Mouse (Mus musculus) thymus, postnatal 25 days (tissue): ENCODE data around the gene Prr3.
"Not testable (repeated sequence)": the region's sequence is repeated elsewhere in the genome, so short reads cannot be mapped to it uniquely, and the experiment has no call there.

Source experiments
- DNase-seq: peaks from one replicate; pipeline ENCODE4 v3.0.0; 2022

Prr3 gene

DNA sequence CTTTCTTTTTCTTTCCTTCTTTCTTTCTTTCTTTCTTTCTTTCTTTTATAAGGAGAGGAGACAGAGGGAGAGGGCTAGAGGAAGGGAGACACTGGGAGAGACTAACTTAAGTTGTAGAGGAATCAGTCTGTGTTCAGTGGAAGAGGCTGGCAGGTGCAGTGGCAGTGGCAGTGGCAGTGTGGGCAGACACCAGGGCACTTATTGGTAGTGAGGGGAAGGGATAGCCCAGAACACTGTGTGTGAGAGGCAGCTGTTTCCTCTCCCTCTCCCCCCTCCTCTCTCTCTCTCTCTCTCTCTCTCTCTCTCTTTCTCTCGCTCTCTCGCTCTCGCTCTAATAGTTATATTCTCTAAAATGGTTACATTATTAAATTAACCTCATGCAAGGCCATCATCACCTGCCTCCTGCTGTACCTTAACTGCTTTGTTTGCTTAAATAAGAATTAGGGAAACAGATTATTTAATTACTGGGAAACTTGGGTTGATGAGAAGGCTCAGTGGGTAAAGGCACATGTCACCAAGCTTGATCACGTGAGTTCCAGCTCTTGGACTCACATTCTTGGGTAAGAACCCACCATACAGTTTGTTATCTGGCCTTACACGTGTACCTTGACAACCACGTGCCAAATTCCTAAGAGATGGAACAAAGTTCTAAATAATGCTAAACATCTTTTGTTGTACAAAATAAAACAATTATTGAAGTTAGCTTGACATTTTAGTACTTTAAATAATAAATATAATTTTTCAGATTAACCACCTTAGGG is 18.7 kb upstream of the Prr3 start:
- peak; percentile 41 for DNase-seq

DNA sequence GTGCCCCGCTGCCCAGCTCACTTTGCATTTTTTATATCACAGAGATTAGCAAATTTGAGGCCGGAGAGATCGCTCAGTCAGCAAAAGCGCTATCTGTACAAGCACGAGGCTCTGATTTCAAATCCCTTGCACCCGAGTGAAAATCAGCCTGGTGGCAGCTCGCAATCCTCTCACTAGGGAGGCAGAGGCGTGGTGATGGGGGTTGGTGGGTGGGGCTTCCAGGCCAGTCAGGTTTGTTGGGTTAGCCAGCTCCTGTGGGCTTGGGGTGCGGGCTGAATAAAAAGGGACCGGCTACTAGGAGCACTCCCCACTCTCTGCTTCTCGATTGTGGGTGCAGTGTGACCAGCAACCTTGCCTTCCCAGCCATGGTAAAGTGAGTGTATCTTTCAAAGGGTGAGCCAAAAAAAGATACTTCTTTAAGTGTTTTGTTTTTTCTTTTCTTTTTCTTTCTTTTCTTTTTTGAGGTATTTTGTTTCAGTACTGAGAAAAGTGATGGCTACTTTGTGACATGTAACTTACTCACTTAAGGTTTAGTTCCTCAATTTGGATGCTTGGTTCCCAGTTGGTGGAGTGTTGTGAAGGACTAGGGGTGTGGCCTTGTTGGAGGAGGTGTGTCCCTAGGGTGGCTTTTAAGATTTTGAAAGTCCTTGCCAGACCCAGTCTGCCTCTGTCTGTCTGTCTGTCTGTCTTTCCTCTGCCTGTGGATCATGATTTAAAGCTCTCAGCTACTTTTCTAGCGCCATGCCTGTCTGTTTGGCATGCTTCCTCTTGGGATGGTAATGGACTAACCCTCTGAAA is 17.9 kb upstream of the Prr3 start:
- DNase-seq: peak; percentile 60

DNA sequence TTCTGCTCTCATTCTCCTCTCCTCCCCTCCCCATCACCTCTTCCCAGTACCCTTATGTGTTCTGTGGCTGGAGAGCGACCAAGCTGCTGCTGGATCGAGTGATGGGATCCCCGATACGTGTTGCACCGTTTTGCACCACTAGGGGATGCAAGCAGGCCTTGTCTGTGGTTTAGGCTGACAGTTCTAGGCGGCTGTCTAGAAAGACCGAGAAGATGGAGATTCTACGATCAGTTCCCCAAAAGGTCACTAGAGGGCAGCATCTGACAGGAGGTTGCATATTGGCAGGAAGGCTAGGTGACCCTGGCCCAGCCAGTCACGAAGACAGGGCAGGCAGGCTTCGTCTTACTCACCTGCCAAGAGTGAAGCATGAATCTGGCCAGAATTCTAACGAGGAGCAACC is 16.9 kb upstream of the Prr3 start:
- peak; percentile 99 for DNase-seq

DNA sequence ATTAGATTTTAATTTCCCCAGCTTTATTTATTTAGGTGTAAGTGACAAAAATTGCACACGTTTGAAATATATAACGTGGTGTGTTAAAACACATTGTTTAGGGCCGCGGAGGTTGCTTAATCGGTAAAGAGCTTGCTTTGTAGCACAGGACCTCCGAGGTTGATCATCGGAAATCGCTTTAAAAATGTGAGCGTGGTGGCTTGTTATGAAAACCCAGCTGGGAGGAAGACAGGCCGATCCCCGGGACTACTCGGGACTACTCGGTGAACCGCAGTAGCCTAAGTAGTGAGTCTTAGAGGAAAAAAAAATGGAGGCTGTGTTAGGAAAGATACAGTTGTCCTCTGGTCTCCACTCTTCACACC is 14.8 kb upstream of the Prr3 start:
- no peak for DNase-seq

DNA sequence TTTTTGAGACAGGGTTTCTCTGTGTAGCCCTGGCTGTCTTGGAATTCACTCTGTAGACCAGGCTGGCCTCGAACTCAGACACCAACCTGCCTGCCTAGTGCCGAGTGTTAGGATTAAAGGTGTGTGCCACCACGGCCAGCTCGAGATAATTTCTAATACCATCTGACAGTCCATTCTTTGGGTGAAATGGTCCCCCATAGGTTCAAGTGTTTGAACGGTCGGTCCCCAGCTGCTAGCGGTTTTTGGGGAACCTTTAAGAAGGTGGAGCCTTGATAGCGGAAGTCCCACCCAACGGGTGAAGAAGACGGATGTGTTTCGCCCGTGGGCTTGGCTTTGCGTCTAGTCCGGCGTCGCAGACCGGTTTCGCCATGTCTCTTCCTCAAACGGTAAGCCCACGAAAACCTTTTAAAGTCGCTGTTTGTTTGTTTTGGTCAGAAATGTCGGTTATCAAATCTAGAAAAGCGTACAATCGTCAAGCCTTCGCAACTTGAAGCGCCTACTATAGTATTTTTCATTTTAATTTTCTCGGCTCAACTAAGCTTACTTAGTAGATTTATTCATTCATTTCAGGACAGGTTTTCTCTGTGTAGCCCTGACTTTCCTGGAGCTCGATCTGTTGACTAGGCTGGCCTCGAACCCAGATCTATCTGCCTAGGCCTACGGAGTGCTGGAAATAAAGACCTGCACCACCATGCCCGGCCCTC is 14.3 kb upstream of the Prr3 start:
- DNase-seq: peak; percentile 80

DNA sequence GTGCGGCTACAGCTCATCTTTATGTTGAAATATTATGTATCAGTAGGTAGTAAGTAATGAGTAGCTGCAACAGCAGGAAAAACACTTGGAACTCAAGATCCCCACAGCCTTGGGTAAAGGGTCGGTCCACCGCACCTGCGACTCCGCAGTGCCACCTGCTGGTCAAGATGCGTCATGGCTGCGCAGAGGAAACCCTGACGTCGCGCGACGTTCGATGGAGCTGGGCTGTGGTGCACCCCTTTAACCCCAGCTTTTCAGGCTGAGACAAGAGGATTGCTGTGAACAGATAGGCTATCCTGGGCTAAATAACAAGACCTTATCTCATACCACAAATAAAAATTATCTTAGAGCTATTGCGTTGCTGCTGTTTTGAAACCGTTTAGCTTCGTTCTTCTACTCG is 13.6 kb upstream of the Prr3 start:
- peak; percentile 84 for DNase-seq

DNA sequence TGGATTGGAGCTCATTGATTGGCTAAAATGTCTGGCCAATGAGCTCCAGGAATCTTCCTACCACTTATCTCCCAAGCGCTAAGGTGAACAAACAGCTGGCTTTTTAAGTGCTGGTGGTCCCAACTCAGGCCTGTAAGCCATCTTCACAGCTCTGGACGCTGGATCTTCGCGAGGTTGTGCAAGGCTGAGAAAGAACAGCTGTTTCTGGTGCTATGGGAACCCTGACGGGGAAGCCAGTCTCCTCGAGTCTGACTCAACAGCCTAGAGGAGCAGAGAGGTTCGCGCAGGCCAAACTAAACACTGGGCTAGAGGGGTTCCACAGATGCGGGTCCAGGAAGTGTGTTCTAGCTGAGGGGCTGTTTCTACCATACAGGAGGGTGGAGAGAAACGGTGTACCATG is 11.7 kb upstream of the Prr3 start:
- DNase-seq: no peak

DNA sequence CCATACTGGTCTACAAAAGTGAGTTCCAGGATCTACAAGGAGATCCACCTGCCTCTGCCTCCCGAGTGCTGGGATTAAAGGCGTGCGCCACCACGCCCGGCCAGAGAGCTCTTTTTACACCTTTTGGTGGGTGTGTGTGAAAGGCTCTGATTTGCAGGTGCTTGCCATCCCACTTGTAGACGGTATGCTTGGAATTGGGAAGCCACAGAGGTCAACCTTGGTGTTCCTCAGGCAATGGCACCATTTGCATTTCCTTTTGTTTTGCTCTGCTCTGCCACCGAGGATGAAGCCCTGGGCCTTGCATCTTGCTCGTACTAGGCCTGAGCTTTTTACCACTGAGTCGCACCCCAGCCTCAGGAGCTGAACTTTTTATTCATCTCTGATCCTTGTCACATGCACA is 1.7 kb upstream of the Prr3 start:
- DNase-seq: no peak

DNA sequence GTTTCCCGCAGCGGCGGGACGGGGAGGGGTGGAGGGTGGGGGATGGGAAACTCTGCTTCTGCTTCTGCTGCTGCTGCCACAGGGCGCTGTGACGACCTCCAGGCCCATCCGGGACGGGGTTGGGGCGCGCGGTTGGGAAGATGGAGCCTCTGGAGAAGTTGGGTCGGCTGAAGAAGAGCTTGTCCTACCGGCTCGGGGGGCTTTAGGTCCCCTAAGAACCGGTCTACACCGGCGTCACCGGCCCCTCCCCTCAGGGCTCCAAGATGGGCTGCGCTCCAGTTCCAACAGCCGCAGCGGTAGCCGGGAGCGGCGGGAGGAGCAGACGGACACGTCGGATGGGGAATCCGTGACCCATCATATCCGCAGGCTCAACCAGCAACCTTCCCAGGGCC is 323 bp upstream of the Prr3 start:
- DNase-seq: no peak

DNA sequence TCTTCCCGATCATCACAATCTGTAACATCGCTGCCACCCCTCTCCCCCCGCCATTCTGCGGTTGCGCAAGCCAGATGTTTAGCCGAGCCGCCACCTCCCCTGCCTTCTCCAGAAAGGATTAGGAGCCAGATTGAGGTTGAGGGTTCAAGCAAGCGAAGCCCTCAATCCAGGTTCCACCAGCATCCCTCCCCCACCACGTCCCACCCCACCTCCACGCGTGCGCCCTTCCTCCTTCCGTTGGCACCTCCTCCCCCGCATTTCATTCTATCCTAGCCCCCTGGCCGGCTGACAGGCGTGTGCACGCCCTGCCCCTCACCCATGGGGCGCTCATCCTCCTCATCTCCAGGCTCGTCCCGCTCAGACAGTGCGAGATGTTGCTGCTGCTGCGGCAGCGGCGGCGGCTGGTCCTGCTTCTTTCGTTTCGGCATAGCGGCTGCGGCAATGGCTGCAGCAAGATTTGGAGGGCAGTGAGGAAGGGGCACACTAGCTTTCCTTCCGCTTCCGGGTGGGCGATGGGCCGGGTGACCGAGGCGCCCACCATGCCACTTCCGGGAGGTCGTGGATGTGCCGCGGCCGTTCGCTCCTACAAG is 1.1 kb downstream of the Prr3 start:
- DNase-seq: peak; percentile 82

DNA sequence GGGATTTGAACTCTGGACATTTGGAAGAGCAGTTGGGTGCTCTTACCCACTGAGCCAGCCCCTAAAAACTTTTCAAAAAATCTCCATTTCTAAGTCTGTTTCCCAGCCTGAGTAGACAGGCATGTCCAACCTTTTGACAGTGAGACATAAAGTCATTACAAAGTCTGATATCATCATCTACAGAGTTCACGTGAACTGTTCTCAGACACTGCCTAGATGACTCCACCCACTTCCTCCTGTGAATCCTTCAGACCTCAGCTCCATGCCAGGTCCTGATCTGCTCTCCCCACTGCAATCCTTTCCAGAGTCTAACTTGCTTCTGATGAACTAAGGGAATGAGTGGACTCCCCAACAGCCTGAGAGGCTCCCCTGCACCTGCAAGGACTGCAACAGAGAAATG is 7.9 kb downstream of the Prr3 start:
- no peak for DNase-seq

DNA sequence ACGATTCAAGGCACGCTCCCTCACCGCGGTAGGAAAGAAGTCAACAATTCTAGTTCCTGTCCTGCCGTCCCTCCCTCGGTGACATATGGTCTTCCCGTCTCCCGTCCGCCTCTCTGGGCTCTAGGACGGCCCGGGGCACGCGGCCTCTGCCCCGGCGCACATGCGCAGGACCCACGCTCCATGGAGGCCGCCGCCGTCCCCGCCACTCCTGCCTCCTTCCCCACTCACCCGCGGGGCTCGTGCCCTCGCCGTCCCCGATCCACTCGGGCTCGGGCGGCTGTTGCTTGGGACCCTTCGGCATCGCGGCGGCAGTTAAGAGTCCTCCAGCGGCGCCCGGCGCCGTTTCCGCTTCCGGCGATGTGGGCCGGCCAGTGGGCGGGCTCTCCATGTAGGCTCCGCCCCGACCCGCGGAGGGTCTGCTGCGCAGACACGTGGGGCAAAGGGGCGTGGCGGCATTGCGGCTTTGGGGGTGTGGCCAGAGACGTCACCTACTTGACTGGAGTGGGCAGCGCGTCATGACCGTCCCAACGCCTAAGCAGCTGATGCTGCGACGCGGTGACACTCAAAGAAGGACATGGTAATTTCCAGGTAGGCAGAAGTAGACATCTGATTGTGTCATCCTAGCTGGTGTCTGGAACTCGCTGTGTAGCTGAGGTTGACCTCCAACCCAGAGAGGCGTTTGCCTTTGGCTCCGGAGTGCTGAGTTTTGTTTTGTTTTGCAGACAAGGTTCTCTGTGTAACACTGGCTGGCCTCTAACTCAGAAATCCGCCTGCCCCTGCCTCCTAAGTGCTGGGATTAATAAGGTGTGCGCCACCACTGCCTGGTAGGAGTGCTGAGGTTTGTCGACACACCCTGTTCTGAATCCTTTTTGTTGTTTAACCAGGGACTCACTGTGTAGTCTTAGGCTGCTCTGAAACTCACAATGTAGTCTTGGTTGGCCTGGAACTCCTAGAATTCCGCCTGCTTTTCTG is 10.3 kb downstream of the Prr3 start, which contains the start of gene Abcf1:
TSS of gene Abcf1 (minus strand) at position 344 of the 972 bp plus-strand sequence.
- peak; percentile 99 for DNase-seq

DNA sequence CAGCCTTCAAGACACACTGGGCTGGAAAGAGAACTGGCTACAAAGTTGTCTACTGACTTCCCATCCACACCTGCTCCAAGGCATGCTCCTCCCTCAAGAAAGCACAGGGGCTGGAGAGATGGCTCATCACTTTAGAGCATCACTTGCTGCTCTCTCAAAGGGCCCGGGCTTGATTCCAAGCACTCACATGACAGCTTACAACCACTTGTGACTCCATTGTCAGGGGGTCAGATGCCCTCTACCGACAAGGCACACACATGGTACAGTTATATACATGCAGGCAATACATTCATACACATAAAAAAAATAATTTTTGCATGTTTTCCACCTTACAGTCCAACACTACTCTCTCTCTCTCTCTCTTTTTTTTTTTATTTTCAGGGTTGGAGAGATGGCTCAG is 12.4 kb downstream of the Prr3 start:
- DNase-seq: no peak

DNA sequence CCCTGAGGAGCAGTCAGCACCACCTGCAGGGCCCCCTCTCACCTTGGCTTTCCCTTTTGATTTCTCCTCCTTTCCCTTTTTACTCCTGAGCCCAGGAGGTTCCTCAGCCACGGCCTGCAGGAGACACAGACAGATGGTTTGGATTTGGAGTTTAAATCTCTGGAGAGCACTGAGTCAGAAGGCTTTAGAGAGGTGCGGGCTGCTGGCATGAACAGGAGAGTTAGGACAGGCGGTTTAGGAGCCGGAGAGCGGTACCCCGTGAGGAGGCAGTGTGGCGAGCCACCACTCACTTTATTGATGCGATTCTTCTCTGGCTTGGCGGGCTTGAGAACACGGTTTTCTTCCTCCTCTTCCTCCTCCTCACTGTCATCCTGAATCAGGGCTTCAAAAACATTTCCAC is 16.8 kb downstream of the Prr3 start:
- no peak for DNase-seq

DNA sequence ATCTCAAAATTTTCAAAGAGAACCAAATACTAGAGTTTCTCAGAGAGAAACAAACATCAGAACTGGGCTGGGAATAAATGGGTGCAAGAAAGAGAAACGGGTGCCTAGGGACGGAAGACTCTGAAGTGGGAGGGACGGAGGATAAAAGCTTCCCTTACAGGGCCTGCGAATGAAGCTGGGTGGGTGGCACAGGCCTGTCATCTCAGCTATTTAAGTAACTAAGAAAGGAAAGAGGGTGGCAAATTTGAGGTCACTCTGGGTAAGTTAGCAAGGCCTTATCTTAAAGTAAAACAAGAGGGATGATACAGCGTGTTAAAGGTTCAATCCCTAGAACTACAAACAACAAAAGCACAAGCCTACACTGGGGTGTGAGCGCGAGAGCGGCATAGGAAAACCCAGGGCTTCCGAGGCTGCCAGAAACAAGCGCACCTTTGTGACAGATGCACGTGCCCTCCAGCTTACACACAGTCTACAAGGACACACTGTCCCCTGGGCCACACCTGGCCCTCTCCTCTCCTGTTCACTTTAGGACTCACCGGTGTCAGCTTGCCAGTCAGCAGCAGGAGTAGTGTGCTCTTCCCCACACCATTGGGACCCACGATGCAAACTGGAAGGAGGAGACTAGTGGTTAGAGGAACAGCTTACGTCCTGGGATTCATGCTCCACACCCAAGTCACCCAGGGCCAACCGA is 21.4 kb downstream of the Prr3 start:
- no peak for DNase-seq

DNA sequence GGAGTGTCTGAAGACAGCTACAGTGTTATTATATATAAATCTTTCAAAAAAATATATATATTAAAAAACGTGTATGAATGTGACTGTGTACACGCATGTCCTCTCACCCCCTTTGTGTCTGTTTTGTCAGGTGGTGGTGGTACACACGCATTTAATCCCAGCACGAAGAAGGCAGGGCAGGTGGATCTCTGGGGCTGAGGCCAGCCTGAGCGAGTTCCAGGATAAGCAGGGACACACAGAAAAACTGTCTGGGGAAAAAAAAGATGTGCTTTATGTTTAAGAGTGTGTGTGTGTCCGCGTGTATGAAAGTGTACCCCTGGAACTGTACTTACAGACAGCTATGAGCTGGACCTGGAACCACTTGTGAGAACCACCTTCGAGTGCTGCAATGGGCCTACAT is 25.4 kb downstream of the Prr3 start:
- no peak for DNase-seq

DNA sequence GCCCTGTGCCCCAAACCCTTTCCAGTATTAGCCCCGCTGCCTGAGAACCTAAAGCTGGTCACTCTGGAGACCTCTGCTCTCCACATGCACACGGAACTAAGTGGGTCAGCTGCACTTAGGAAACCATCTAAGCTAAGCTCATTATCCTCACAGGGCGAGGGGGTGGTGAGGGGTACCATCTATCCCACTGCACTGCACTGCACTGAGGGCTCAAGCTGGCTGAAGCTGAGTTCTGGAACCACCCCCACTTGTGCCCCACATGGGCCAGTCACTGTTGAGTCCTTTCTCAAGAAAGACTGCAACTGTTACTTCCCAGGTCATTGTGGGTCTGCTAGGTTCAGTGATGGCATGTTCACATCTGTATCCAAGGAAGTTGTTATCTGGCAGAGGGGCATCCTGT is 27.5 kb downstream of the Prr3 start:
- not testable (repeated sequence) for DNase-seq

DNA sequence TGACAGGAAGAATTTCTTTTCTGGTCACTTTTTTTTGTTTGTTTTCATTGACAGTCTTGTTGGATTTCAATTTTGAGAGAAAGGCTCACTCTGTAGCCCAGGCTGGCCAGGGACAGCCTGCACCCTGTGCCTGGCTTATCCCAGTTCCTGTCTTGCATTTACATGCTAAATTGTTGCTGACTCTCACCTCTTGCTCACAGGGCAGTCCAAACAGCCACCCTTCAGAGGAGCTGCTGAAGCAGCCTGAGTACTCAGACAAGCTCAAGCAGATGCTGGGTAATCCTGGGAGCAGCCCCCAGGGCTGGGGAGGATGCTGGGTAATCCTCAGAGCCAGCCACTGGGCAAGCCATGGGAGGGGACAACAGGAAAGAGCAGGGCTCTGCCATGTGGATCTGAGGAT is 29.1 kb downstream of the Prr3 start:
- DNase-seq: not testable (repeated sequence)

DNA sequence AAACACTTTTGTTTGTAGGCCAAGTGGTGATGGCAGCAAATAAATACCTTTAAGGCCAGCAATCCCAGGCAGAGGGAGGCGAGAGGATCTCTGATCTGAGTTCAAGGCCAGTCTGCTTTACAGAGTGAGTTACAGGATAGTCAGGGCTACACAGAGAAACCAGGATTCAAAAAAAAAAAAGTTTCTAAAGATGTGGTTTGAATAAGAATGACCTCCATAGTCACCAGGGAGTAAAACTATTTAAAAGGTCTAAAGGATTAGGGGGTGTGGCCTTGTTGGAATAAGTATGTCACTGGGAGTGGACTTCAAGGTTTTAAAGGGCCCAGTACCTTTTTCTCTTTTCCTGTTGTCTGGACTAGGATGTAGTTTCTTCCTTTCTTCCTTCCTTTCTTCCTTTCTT is 40.1 kb downstream of the Prr3 start:
- DNase-seq: no peak

DNA sequence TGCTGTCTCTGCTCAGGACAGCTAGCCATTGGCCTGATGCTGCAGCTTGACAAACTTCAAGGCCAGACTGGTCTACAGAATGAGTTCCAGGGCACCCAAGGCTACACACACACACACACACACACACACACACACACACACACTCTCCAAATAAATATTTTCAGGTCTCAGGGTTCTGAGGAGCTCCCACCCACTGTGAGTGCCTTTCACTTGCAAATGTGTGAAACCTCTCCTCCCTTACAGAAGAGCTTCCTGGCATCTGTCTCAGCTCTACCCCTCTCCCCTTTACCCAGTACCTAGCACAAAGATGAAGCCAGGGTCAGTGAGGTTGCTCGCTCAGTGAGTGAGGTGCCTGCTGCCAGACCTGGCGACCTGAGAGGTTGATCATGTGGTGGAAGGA is 40.9 kb downstream of the Prr3 start:
- DNase-seq: no peak

DNA sequence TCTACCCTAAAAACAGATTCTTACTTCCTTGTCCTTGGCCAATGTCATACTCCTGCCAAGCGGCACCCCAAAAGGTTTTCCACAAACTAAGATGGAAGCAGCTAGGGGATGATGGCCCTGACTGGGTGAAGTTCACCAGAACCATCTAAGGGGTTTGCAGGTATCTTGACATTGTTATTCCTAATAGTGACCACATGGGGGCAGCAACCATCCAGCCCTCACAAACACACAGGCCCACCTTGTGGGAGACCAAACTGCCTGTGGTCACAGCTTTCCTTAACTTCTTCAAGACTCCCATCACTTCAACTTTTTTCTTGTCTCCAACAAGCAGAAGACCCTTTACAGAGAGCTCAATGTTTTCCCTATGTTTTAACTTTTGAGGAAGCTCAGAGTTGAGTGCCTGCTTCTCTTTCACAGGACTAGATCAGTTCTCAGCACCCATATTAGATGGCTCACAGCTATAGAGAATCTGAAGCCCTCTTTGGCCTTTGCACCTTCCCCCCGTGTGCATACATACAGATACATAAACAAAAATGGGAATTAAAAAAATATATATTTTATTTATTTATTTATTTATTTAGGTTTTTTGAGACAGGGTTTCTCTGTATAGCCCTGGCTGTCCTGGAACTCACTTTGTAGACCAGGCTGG is 42.2 kb downstream of the Prr3 start:
- DNase-seq: peak; percentile 68
